Mouse (Mus musculus): Measurements from ENCODE around the gene Atp2a3. TPM values are rescaled to one million over a fixed set of nuclear protein-coding genes. Genes with fewer than 3 reads are reported as not detected.

Atp2a3 gene
- polyA plus RNA-seq, 1 experiment from 2014 or later, result 33.1 TPM

- TF ChIP-seq CTCF (IDR thresholded peaks at IDR 0.05) (no peak), EP300 (IDR thresholded peaks at IDR 0.05) (no peak)
- Histone ChIP-seq H3K9me3 (ENCODE audit: low read length) (no peaks in the 10 kb centered on the region), H3K36me3 (ENCODE audit: insufficient read depth, low read length) (no peaks in the 10 kb centered on the region), H3K27ac (ENCODE audit: low read length) (no peak overlapping the region), H3K4me1 (ENCODE audit: insufficient read depth, low read depth, low read length) (peaks cover 13% of the 10 kb centered on the region), H3K4me2 (replicated peaks; ENCODE audit: low read depth, low read length) (no peak overlapping the region), H3K4me3 (ENCODE audit: low read depth, low read length) (no peak overlapping the region), H3K9ac (replicated peaks; ENCODE audit: low read depth) (no peak overlapping the region), H3K27me3 (replicated peaks; ENCODE audit: insufficient read depth, low read length) (no peaks in the 10 kb centered on the region)
- no peak for ATAC-seq
- no peak for DNase-seq (ENCODE audit: low spot score)
- WGBS, result 50% methylated on average over 6 of the region's 6 CpGs
Observed at GRCm38 (mm10) chr11:72996346-72996745, 35.4 kb downstream of the Atp2a3 start.

GRCm38 (mm10) chr11:72996781-72997180, 35.8 kb downstream of the Atp2a3 start:
- TF ChIP-seq CTCF (IDR thresholded peaks at IDR 0.05) (no peak), EP300 (IDR thresholded peaks at IDR 0.05) (no peak)
- H3K4me2 ChIP-seq (replicated peaks; ENCODE audit: low read depth, low read length), result no peak overlapping the region
- ATAC-seq (no peak), DNase-seq (ENCODE audit: low spot score) (no peak)
- H3K27ac ChIP-seq (ENCODE audit: low read length), result no peak overlapping the region
- no peaks in the 10 kb centered on the region for H3K36me3 ChIP-seq (ENCODE audit: insufficient read depth, low read length)
- 91% methylated on average over 2 of the region's 2 CpGs for WGBS
- no peaks in the 10 kb centered on the region for H3K9me3 ChIP-seq (ENCODE audit: low read length)
- H3K27me3 ChIP-seq (replicated peaks; ENCODE audit: insufficient read depth, low read length), result no peaks in the 10 kb centered on the region
- H3K4me3 ChIP-seq (ENCODE audit: low read depth, low read length), result no peak overlapping the region
- no peak overlapping the region for H3K9ac ChIP-seq (replicated peaks; ENCODE audit: low read depth)
- H3K4me1 ChIP-seq (ENCODE audit: insufficient read depth, low read depth, low read length), result peaks cover 12% of the 10 kb centered on the region

- Histone ChIP-seq H3K4me2 (replicated peaks; ENCODE audit: low read depth, low read length) (no peak overlapping the region), H3K36me3 (ENCODE audit: insufficient read depth, low read length) (no peaks in the 10 kb centered on the region), H3K9ac (replicated peaks; ENCODE audit: low read depth) (no peak overlapping the region), H3K27me3 (replicated peaks; ENCODE audit: insufficient read depth, low read length) (no peaks in the 10 kb centered on the region), H3K4me3 (ENCODE audit: low read depth, low read length) (no peak overlapping the region), H3K4me1 (ENCODE audit: insufficient read depth, low read depth, low read length) (peaks cover 6% of the 10 kb centered on the region; the same call in 1 of the 2 replicates), H3K27ac (ENCODE audit: low read length) (no peak overlapping the region), H3K9me3 (ENCODE audit: low read length) (no peaks in the 10 kb centered on the region)
- TF ChIP-seq CTCF (IDR thresholded peaks at IDR 0.05) (no peak), EP300 (IDR thresholded peaks at IDR 0.05) (no peak)
- 53% methylated on average over 13 of the region's 13 CpGs for WGBS
- DNase-seq (ENCODE audit: low spot score) (no peak), ATAC-seq (peak; percentile 29; the same call in 1 of the 2 replicates)
Observed at GRCm38 (mm10) chr11:72997529-72998326, 36.8 kb downstream of the Atp2a3 start.

GRCm38 (mm10) chr11:72998771-72999170, 37.8 kb downstream of the Atp2a3 start, which contains the start of gene P2rx1:
TSS of gene P2rx1 (plus strand) at chr11:72999103.
- H3K36me3 ChIP-seq (ENCODE audit: insufficient read depth, low read length), result no peaks in the 10 kb centered on the region
- ATAC-seq, result peak; percentile 64
- 26% methylated on average over 8 of the region's 8 CpGs for WGBS

GRCm38 (mm10) chr11:73001029-73001428, 40.1 kb downstream of the Atp2a3 start:
- Histone ChIP-seq H3K27me3 (replicated peaks; ENCODE audit: insufficient read depth, low read length) (no peaks in the 10 kb centered on the region), H3K9ac (replicated peaks; ENCODE audit: low read depth) (no peak overlapping the region), H3K9me3 (ENCODE audit: low read length) (no peaks in the 10 kb centered on the region), H3K4me2 (replicated peaks; ENCODE audit: low read depth, low read length) (no peak overlapping the region), H3K27ac (ENCODE audit: low read length) (no peak overlapping the region), H3K4me3 (ENCODE audit: low read depth, low read length) (no peak overlapping the region), H3K36me3 (ENCODE audit: insufficient read depth, low read length) (no peaks in the 10 kb centered on the region), H3K4me1 (ENCODE audit: insufficient read depth, low read depth, low read length) (peaks cover 6% of the 10 kb centered on the region; the same call in 1 of the 2 replicates)
- TF ChIP-seq EP300 (IDR thresholded peaks at IDR 0.05), result no peak
- TF ChIP-seq CTCF (IDR thresholded peaks at IDR 0.05), result peak; percentile 98
- WGBS, result 13% methylated on average over 6 of the region's 6 CpGs
- peak; percentile 69 for ATAC-seq
- DNase-seq (ENCODE audit: low spot score), result peak; percentile 83

More at GRCm38 (mm10) chr11:72998771-72999170, 37.8 kb downstream of the Atp2a3 start, which contains the start of gene P2rx1:
- H3K4me2 ChIP-seq (replicated peaks; ENCODE audit: low read depth, low read length), result no peak within 1 kb of the TSS
- peaks cover 6% of the 10 kb centered on the region; the same call in 1 of the 2 replicates for H3K4me1 ChIP-seq (ENCODE audit: insufficient read depth, low read depth, low read length)
- no peaks in the 10 kb centered on the region for H3K9me3 ChIP-seq (ENCODE audit: low read length)
- TF ChIP-seq CTCF (IDR thresholded peaks at IDR 0.05) (peak; percentile 29; the same call in 1 of the 2 replicates), EP300 (IDR thresholded peaks at IDR 0.05) (no peak)
- H3K27me3 ChIP-seq (replicated peaks; ENCODE audit: insufficient read depth, low read length), result no peaks in the 10 kb centered on the region
- no peak within 1 kb of the TSS for H3K9ac ChIP-seq (replicated peaks; ENCODE audit: low read depth)
- no peak within 1 kb of the TSS for H3K27ac ChIP-seq (ENCODE audit: low read length)
- no peak for DNase-seq (ENCODE audit: low spot score)
- no peak within 1 kb of the TSS for H3K4me3 ChIP-seq (ENCODE audit: low read depth, low read length)

- Histone ChIP-seq H3K27ac (ENCODE audit: low read length) (no peak overlapping the region), H3K4me3 (ENCODE audit: low read depth, low read length) (no peak overlapping the region), H3K27me3 (replicated peaks; ENCODE audit: insufficient read depth, low read length) (no peaks in the 10 kb centered on the region; the same call in 1 of the 2 replicates), H3K9ac (replicated peaks; ENCODE audit: low read depth) (no peak overlapping the region), H3K4me1 (ENCODE audit: insufficient read depth, low read depth, low read length) (no peaks in the 10 kb centered on the region), H3K9me3 (ENCODE audit: low read length) (no peaks in the 10 kb centered on the region), H3K36me3 (ENCODE audit: insufficient read depth, low read length) (no peaks in the 10 kb centered on the region), H3K4me2 (replicated peaks; ENCODE audit: low read depth, low read length) (no peak overlapping the region)
- peak; percentile 92 for TF ChIP-seq CTCF (IDR thresholded peaks at IDR 0.05)
- no peak for TF ChIP-seq EP300 (IDR thresholded peaks at IDR 0.05)
- peak; percentile 69 for ATAC-seq
- WGBS, result 0% methylated on average over 2 of the region's 2 CpGs
- DNase-seq (ENCODE audit: low spot score), result peak; percentile 91
Observed at GRCm38 (mm10) chr11:73006377-73006776, 45.4 kb downstream of the Atp2a3 start.
